Mouse (Mus musculus) liver, adult 2 months (tissue): ENCODE measurements around the gene Glyctk. TPM values are rescaled to one million over a fixed set of nuclear protein-coding genes. Genes with fewer than 3 reads are reported as not detected.

Source experiments
- DNase-seq: peaks from one replicate; pipeline ENCODE4 v3.0.0-alpha.2; 2011; ENCODE audit warnings: low read depth, low spot score; ENCODE audit errors: extremely low read depth
- H3K27ac ChIP-seq: fragments of 200-500 bp; replicated peaks from 2 replicates; pipeline ENCODE4 v1.5.1; 2012; ENCODE audit warnings: low read depth, mild to moderate bottlenecking, control low read depth, inconsistent platforms, low read length; ENCODE audit not compliant: insufficient read depth
- H3K27me3 ChIP-seq: fragments of 200-500 bp; 2 replicates; pipeline ENCODE4 v1.6.1; 2012; ENCODE audit warnings: mild to moderate bottlenecking, moderate library complexity, low read length, inconsistent platforms; ENCODE audit not compliant: control insufficient read depth, insufficient read depth
- H3K36me3 ChIP-seq: fragments of 200-500 bp; 2 replicates; pipeline ENCODE4 v1.6.1; 2012; ENCODE audit warnings: low read length, inconsistent platforms; ENCODE audit not compliant: control insufficient read depth, insufficient read depth
- H3K4me1 ChIP-seq: fragments of 200-500 bp; 2 replicates; pipeline ENCODE4 v1.6.1; 2011; ENCODE audit warnings: low read length; ENCODE audit not compliant: control insufficient read depth, insufficient read depth
- H3K4me3 ChIP-seq: fragments of 200-500 bp; 2 replicates; pipeline ENCODE4 v1.5.1; 2011; ENCODE audit warnings: low read depth, mild to moderate bottlenecking, control low read depth, low read length, moderate library complexity; ENCODE audit not compliant: insufficient read depth
- H3K79me2 ChIP-seq: fragments of 200-500 bp; 2 replicates; pipeline ENCODE4 v1.6.1; 2012; ENCODE audit warnings: inconsistent platforms, mild to moderate bottlenecking, low read length, moderate library complexity; ENCODE audit not compliant: control insufficient read depth, insufficient read depth
- H3K9ac ChIP-seq: fragments of 200-500 bp; 2 replicates; pipeline ENCODE4 v1.6.1; 2012; ENCODE audit warnings: low read depth, mild to moderate bottlenecking, control low read depth, inconsistent platforms, low read length
- CTCF ChIP-seq: fragments of 200-500 bp; IDR thresholded peaks from 2 replicates; pipeline ENCODE4 v1.5.1; 2011; ENCODE audit warnings: low read depth, low read length, control low read depth
- POLR2A ChIP-seq: fragments of 200-500 bp; IDR thresholded peaks from 2 replicates; pipeline ENCODE4 v1.6.1; 2011; ENCODE audit warnings: low read length, control low read depth; ENCODE audit not compliant: insufficient read depth; ENCODE audit errors: extremely low read depth
- WGBS: fragments of 180-500 bp; shearing (Covaris S2); methylation state at CpG from one replicate; pipeline ENCODE4 v1.1.7; 2018; 5-methylcytosine and 5-hydroxymethylcytosine counted together
- polyA plus RNA-seq: library from polyadenylated mRNA; depleted of rRNA; stranded (reverse); fragments of >200 nt; gene quantifications from 2 replicates; pipeline ENCODE4 v1.2.3, GENCODE M21; 2012
- total RNA-seq: library from RNA; depleted of rRNA; stranded (reverse); fragments of >200 nt; gene quantifications from 2 replicates; pipeline ENCODE4 v1.2.3, GENCODE M21; 2014

The Glyctk gene
- total and polyA plus RNA-seq, 2 experiments, result 104 to 308 TPM

DNA sequence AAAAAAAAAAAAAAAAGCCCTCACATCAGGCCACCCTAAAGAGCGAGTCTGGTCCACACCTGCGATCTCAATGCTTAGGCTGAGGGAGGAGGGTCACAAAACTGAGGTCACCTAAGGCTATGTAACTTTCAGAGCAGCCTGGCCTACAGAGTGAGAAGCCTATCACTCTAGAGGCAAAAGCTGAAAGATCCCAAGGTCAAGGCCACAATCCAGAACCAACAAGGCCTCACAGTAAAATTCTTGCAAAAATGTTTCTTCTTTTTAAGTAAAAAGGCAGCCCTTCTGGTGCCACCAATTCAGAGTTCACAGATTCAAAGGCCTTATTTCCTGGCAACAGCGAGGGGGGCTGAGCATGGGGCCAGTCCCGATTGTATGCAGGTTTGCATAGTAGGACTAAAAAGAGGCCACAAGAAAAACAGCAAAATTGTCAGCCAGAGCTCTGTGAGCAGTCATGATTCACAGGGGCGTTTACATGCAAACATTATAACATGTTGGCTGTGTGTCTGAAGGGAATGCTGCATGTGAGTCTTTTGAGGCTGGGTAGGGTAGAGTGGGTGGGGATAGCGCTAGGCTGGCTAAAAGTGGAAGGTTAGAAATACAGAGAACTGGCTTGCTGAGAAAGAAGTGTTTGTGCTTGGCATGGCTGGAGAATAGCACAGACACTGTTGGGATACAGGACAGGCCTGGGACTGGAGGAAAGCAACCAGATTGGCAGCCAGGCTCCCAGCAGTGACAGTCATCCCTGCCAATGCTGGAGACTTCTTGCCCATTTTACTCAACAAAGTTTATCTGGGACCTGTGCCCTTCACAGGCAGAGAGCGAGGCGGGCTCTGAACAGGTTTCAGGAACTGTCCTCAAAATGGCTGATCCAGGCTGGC lies 36.2 kb upstream of the Glyctk start:
- whole genome bisulfite sequencing, result 52% methylated on average over 8 of the region's 8 CpGs
- DNase-seq, result peak; percentile 86
- Histone ChIP-seq H3K4me1 (peaks cover 19% of the 10 kb centered on the region), H3K36me3 (peaks cover 23% of the 10 kb centered on the region), H3K4me3 (no peak overlapping the region), H3K9ac (no peak overlapping the region), H3K27ac (peak overlapping the region; percentile 30; the same call in 1 of the 2 replicates), H3K79me2 (no peaks in the 10 kb centered on the region), H3K27me3 (no peaks in the 10 kb centered on the region)
- TF ChIP-seq POLR2A (no peak), CTCF (no peak)

DNA sequence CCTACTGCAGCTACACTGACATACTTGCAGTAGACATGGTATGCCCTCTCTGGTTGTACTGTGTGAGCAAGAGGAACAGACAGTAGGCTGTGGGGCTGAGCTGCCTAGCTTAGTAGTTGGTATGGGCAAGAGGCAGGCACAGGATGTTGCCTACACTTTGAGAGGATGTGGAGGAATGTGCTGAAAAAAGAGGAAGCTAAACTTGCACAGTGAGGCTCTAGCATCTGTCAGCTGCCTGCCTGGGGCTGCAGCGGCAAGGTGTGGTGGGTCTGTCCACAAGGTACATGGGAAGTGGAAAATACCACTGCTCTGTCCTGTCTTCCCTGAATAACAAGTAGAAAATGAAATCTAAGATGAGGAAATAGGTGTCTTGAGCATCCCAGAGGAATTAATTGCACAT lies 35.1 kb upstream of the Glyctk start:
- H3K9ac ChIP-seq, result no peak overlapping the region
- H3K36me3 ChIP-seq, result peaks cover 35% of the 10 kb centered on the region
- 0 out of 2 replicates have a peak overlapping the region, but pooled peaks have one; percentile 0 for H3K27ac ChIP-seq
- H3K4me1 ChIP-seq, result peaks cover 14% of the 10 kb centered on the region
- no peak for DNase-seq
- no peaks in the 10 kb centered on the region for H3K27me3 ChIP-seq
- no peaks in the 10 kb centered on the region for H3K79me2 ChIP-seq
- 81% methylated on average over 1 of the region's 1 CpGs for WGBS
- no peak overlapping the region for H3K4me3 ChIP-seq
- TF ChIP-seq POLR2A (no peak), CTCF (no peak)

DNA sequence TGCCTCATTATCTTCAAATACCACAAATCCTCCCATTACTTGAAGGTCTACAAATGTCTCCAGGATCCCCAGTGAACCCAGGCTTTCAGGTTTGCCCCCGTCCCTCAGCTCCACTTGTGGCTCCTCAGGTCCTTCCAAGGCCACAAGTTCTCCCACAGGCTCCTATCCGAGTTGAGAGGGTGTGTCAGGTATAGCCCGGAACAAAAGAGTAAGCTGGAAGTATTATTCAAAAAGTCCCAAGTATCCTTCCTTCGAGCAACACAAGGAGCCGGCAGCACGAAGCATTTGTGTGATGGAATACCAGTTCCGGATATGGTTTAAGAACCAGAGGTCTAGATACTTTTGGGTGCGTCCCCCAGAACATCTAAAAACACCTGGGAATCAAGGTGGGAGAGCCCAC lies 34.1 kb upstream of the Glyctk start:
- Histone ChIP-seq H3K9ac (no peak overlapping the region), H3K4me1 (peaks cover 13% of the 10 kb centered on the region), H3K27me3 (no peaks in the 10 kb centered on the region), H3K27ac (no peak overlapping the region), H3K4me3 (no peak overlapping the region), H3K79me2 (no peaks in the 10 kb centered on the region), H3K36me3 (peaks cover 44% of the 10 kb centered on the region)
- WGBS, result 96% methylated on average over 8 of the region's 8 CpGs
- no peak for DNase-seq
- TF ChIP-seq POLR2A, result no peak
- no peak for TF ChIP-seq CTCF

DNA sequence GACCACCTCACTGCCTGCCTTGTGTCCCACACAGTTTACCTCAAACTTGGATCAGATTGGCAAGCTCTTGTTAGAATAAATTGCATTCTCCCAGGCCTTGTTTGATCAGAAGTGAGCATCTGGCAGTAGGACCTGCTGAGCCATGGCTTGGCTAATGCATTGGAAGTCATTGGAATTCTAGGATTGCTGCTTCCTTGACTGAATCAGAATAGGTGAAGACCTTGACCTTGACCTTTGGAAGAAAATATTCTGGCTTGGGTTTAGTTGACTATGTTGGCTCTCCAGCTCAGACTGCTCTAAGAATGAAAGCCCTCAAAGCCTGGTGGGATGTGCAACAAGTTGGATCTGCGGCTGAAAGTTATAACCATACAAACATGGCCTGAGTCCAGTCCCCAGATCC lies 33.4 kb upstream of the Glyctk start:
- Histone ChIP-seq H3K4me3 (no peak overlapping the region), H3K9ac (no peak overlapping the region), H3K36me3 (peaks cover 51% of the 10 kb centered on the region), H3K27ac (no peak overlapping the region), H3K4me1 (peaks cover 13% of the 10 kb centered on the region), H3K27me3 (no peaks in the 10 kb centered on the region), H3K79me2 (no peaks in the 10 kb centered on the region)
- no peak for TF ChIP-seq POLR2A
- no peak for TF ChIP-seq CTCF
- 96% methylated on average over 1 of the region's 1 CpGs for WGBS
- DNase-seq, result no peak

DNA sequence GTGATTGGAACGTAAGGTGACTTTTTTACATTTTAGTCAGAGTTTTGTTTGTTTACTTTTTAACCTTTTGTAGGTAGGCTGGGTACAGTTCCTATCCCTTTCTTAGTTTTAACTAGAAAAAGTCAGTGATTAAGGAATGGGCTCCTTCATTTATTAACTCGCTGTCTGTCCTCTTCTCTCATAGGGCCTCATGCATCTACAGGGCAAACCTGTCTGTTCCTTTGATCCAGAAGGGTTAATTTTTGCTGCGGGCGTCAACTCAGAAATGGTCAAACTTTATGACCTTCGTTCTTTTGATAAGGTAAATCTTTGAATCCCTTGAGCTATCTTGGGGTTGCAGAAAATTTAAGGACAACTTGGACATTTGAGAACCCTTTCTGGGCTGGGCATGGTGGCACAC lies 26.1 kb upstream of the Glyctk start:
- Histone ChIP-seq H3K36me3 (peaks cover 93% of the 10 kb centered on the region), H3K4me3 (no peak overlapping the region), H3K79me2 (peaks cover 4% of the 10 kb centered on the region; the same call in 1 of the 2 replicates), H3K4me1 (no peaks in the 10 kb centered on the region), H3K27ac (no peak overlapping the region), H3K27me3 (no peaks in the 10 kb centered on the region), H3K9ac (no peak overlapping the region)
- TF ChIP-seq CTCF, result no peak
- no peak for TF ChIP-seq POLR2A
- DNase-seq, result no peak
- 86% methylated on average over 5 of the region's 5 CpGs for WGBS

DNA sequence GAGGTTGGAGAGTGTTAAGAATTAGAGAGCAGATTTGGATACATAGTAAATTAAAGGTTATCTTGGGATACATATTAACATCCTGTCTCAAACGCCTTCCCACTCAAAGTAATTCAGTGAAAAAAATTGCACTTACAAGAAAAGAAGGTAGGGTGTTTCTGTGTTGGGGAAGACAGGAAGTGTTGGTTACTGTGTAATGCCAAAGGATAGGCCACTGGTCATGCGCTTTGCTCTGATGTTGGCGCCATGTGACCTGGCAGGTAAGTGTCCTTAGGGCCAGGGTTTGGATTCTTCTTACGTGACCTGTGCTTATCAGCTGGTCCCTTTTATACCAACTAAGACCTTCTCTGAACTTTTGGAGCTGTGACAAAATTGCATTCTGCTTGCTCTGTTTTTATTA lies 24.2 kb upstream of the Glyctk start:
- no peak for TF ChIP-seq POLR2A
- TF ChIP-seq CTCF, result no peak
- peaks cover 10% of the 10 kb centered on the region for H3K79me2 ChIP-seq
- no peaks in the 10 kb centered on the region; the same call in 1 of the 2 replicates for H3K4me1 ChIP-seq
- 39% methylated on average over 4 of the region's 4 CpGs for WGBS
- peaks cover 89% of the 10 kb centered on the region for H3K36me3 ChIP-seq
- H3K27me3 ChIP-seq, result no peaks in the 10 kb centered on the region
- H3K27ac ChIP-seq, result no peak overlapping the region
- DNase-seq, result peak; percentile 43
- H3K4me3 ChIP-seq, result no peak overlapping the region
- no peak overlapping the region for H3K9ac ChIP-seq
